Mouse (Mus musculus) hindbrain, embryonic 11.5 days (tissue): ENCODE results near the gene Tnfaip8l1. TPM values are rescaled to one million over a fixed set of nuclear protein-coding genes. Genes with fewer than 3 reads are reported as not detected.
A peak's percentile ranks its signal among the peaks of the same experiment; 100 is the strongest.

ENCODE experiments used
- ATAC-seq: fragments of 200-750 bp; cut with Nextera tagmentation; 2 replicates; pipeline ENCODE4 v1.8.0; 2017; ENCODE audit warnings: mild to moderate bottlenecking, moderate TSS enrichment, moderate library complexity; ENCODE audit not compliant: low FRiP score
- DNase-seq: peaks from one replicate; pipeline ENCODE4 v3.0.0-alpha.2; 2015; ENCODE audit warnings: low spot score
- H3K27ac ChIP-seq: fragments of 300-500 bp; sonication (generic); 2 replicates; pipeline ENCODE4 v1.5.1; 2014; ENCODE audit warnings: mild to moderate bottlenecking, low read depth, low read length
- H3K27me3 ChIP-seq: fragments of 300-500 bp; sonication (generic); 2 replicates; pipeline ENCODE4 v1.6.1; 2014; ENCODE audit warnings: mild to moderate bottlenecking, low read length, moderate library complexity, mixed read lengths; ENCODE audit not compliant: control insufficient read depth, insufficient read depth
- H3K36me3 ChIP-seq: fragments of 300-500 bp; sonication (generic); 2 replicates; pipeline ENCODE4 v1.6.1; 2014; ENCODE audit warnings: mild to moderate bottlenecking, low read length, moderate library complexity, mixed read lengths; ENCODE audit not compliant: control insufficient read depth, insufficient read depth
- H3K4me1 ChIP-seq: fragments of 300-500 bp; sonication (generic); replicated peaks from 2 replicates; pipeline ENCODE4 v1.6.1; 2014; ENCODE audit warnings: low read length, mixed read lengths; ENCODE audit not compliant: control insufficient read depth, insufficient read depth
- H3K4me2 ChIP-seq: fragments of 300-500 bp; sonication (generic); replicated peaks from 2 replicates; pipeline ENCODE4 v1.6.1; 2014; ENCODE audit warnings: mild to moderate bottlenecking, low read depth, low read length
- H3K4me3 ChIP-seq: fragments of 300-500 bp; sonication (generic); 2 replicates; pipeline ENCODE4 v1.5.1; 2014; ENCODE audit warnings: low read depth, low read length
- H3K9ac ChIP-seq: fragments of 300-500 bp; sonication (generic); 2 replicates; pipeline ENCODE4 v1.6.1; 2014; ENCODE audit warnings: low read depth, low read length
- H3K9me3 ChIP-seq: fragments of 300-500 bp; sonication (generic); 2 replicates; pipeline ENCODE4 v1.6.1; 2016; ENCODE audit warnings: low read length; ENCODE audit not compliant: control insufficient read depth
- WGBS: fragments of 180-500 bp; shearing (Covaris S2); extraction: QIAGEN DNeasy Blood & Tissue Kit; methylation state at CpG from one replicate; pipeline ENCODE4 v1.1.7; 2014; 5-methylcytosine and 5-hydroxymethylcytosine counted together
- polyA plus RNA-seq: library from polyadenylated mRNA; unstranded; fragments of >200 nt; fragmentation: Nextera tagmentation; extraction: Ambion mirVana; gene quantifications from 2 replicates; pipeline ENCODE4 v1.2.1, GENCODE M21; 2014

Gene Tnfaip8l1
- polyA plus RNA-seq, 1 experiment from 2014 or later, result 9.9 TPM

DNA sequence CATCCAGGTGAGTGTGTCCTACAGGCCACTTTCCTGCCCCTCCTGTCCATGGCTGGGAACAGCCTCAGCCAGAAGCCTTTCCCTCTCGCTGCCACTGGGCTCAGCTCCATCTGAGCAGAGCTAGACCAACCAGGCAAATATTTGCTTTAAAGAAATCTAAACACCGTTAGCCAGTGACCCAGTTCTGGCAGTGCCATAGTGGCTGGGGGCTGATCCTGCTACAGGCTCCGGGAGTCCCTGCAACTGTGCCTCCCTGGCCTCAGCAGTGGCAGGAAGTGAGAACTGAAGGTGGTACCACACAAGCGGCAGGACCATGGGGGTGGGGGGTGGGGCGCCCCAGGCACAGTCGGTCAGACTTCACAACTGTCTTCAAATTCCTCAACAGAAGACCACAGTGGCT is 50.4 kb downstream of the Tnfaip8l1 start:
- 75% methylated on average over 6 of the region's 6 CpGs for WGBS
- no peak for DNase-seq
- H3K4me3 ChIP-seq, result no peak overlapping the region
- H3K27ac ChIP-seq, result no peak overlapping the region
- H3K9me3 ChIP-seq, result no peaks in the 10 kb centered on the region
- H3K4me1 ChIP-seq, result peaks cover 5% of the 10 kb centered on the region
- no peak overlapping the region for H3K4me2 ChIP-seq
- no peak overlapping the region for H3K9ac ChIP-seq
- ATAC-seq, result no peak
- no peaks in the 10 kb centered on the region for H3K27me3 ChIP-seq
- peaks cover 11% of the 10 kb centered on the region; the same call in 1 of the 2 replicates for H3K36me3 ChIP-seq

DNA sequence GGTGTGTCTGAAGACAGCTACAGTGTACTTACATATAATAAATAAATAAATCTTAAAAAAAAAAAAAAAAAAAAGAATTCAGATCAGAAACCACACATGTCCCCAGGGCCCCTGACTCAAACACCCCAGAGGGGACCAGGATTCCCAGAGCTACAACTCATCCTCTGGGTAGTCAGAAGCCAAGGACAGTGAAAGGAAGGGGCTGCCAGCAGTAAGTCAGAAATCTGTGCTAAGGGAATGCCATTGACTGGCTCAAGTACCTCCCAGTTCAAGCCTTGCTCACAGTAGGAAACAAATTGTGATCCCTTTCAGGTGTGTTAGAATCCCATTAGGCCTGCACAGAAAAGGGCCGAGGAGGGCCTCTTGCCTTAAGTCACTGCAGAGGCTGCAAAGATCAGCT is 52.0 kb downstream of the Tnfaip8l1 start:
- Histone ChIP-seq H3K4me2 (no peak overlapping the region), H3K9me3 (no peaks in the 10 kb centered on the region), H3K27ac (no peak overlapping the region), H3K4me3 (no peak overlapping the region), H3K27me3 (no peaks in the 10 kb centered on the region), H3K36me3 (peaks cover 11% of the 10 kb centered on the region; the same call in 1 of the 2 replicates), H3K9ac (no peak overlapping the region), H3K4me1 (peaks cover 8% of the 10 kb centered on the region)
- DNase-seq (no peak), ATAC-seq (no peak)
- WGBS, result 74% methylated on average over 1 of the region's 1 CpGs

DNA sequence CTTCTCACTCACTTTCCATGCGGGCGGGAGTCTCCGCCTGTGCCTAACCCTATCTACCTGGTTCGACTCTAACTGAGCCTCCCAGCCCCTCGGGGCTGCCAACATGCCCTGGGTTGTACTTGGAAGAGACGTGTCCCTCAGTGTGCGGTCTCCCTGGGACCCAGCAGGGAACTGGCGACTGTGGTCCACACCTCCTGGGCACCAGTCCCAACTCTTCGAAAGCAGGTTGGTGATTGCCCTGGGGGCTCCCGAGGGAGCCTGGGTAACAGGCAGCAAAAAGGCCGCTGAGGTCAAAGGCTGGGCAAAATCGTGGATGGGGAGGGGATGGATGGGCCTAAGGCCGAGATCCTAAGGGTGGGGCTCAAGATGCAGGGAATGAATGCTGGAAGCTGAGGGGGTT is 55.4 kb downstream of the Tnfaip8l1 start:
- no peaks in the 10 kb centered on the region for H3K27me3 ChIP-seq
- H3K4me2 ChIP-seq, result peak overlapping the region; percentile 78
- H3K9ac ChIP-seq, result peak overlapping the region; percentile 89
- no peak for ATAC-seq
- H3K4me3 ChIP-seq, result peak overlapping the region; percentile 71
- H3K27ac ChIP-seq, result no peak overlapping the region
- no peaks in the 10 kb centered on the region for H3K9me3 ChIP-seq
- H3K4me1 ChIP-seq, result peaks cover 8% of the 10 kb centered on the region
- WGBS, result 65% methylated on average over 13 of the region's 13 CpGs
- DNase-seq, result no peak
- H3K36me3 ChIP-seq, result no peaks in the 10 kb centered on the region

DNA sequence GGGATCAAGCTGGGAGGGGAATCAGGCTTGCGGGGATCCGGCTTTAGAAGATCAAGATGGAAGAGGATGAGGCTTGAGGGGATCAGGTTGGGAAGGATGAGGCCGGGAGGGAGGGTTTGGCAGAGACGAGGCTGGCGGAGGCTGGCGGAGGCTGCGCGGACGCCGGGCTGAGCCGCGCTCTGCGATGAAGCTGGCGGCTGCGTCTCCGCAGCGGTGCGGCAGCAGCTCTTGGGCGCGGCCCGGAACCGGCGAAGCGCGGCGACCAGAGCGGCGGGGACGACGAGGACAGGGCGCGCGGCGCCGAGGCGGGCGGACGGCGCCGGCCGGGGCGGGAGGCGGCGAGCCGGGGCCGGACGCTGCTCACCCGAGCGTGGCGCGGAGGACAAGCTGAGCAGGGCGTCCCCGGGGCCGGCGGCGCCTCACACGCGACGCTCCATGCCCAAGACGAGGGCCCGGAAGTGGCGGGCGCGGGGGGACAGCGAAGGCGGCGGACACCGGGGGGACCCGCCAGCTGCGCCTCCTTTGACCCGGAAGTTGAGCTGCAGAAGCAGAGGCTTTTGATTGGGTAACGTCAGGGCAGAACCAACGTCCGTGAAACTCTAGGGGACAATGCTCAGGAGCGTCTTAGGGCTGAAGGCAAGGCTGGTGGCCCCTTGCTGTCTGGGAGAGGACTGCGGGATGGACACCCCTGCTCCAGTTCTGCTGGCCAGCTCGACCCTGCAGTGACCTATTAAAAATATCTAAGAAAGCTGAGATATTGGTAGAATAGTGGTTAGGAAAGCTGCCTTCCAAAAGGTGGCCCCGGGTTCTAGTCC is 56.3 kb downstream of the Tnfaip8l1 start, which contains the start of gene Dpp9:
Gene Dpp9 (minus strand): TSS at position 529 of the 815 bp plus-strand sequence.
- under 1% methylated on average over 68 of the region's 78 CpGs for WGBS
- Histone ChIP-seq H3K27ac (peak within 1 kb of the TSS; percentile 83), H3K4me2 (peak within 1 kb of the TSS; percentile 78), H3K36me3 (no peaks in the 10 kb centered on the region), H3K9me3 (no peaks in the 10 kb centered on the region), H3K4me3 (peak within 1 kb of the TSS; percentile 71), H3K4me1 (peaks cover 8% of the 10 kb centered on the region), H3K9ac (peak within 1 kb of the TSS; percentile 89), H3K27me3 (no peaks in the 10 kb centered on the region)
- DNase-seq, result peak; percentile 89
- ATAC-seq, result peak; percentile 100

DNA sequence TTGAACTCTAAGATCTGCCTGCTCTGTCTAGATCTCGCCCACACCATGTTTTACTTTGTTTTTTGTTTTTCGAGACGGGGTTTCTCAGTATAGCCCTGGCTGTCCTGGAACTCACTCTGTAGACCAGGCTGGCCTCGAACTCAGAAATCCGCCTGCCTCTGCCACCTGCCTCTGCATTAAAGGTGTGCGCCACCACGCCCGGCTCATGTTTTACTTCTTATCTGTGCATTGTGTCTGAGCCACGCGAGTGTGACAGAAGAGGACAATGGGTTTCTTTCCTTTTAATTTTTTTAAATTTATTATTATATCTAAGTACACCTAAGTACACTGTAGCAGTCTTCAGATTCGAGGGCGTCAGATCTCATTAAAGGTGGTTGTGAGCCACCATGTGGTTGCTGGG is 57.0 kb downstream of the Tnfaip8l1 start:
- no peaks in the 10 kb centered on the region for H3K27me3 ChIP-seq
- peak overlapping the region; percentile 71 for H3K4me3 ChIP-seq
- H3K36me3 ChIP-seq, result no peaks in the 10 kb centered on the region
- ATAC-seq (peak; percentile 64), DNase-seq (no peak)
- no peaks in the 10 kb centered on the region for H3K9me3 ChIP-seq
- WGBS, result 44% methylated on average over 12 of the region's 12 CpGs
- peak overlapping the region; percentile 19; the same call in 1 of the 2 replicates for H3K27ac ChIP-seq
- peaks cover 8% of the 10 kb centered on the region for H3K4me1 ChIP-seq
- H3K4me2 ChIP-seq, result peak overlapping the region; percentile 78
- H3K9ac ChIP-seq, result peak overlapping the region; percentile 89; the same call in 1 of the 2 replicates

- Histone ChIP-seq H3K27ac (no peak overlapping the region), H3K27me3 (no peaks in the 10 kb centered on the region), H3K4me2 (no peak overlapping the region), H3K4me3 (no peak overlapping the region), H3K9me3 (no peaks in the 10 kb centered on the region), H3K9ac (no peak overlapping the region), H3K4me1 (peaks cover 8% of the 10 kb centered on the region), H3K36me3 (no peaks in the 10 kb centered on the region)
- ATAC-seq (no peak), DNase-seq (no peak)
- 53% methylated on average over 3 of the region's 3 CpGs for WGBS
These were observed 57.5 kb downstream of the Tnfaip8l1 start for GRCm38 (mm10) chr17:56219805-56220204.

Other genes starting within 250 kb of the Tnfaip8l1 start
- 6.3 and 6.7 TPM in 2 replicates for gene Zfp119b, start 213.0 kb upstream of the Tnfaip8l1 start, polyA plus RNA-seq
- 2.2 and 3.1 TPM in 2 replicates for gene Ebi3, start 209.8 kb upstream of the Tnfaip8l1 start, polyA plus RNA-seq
- 21.3 and 22.4 TPM in 2 replicates for gene Yju2, start 203.4 kb upstream of the Tnfaip8l1 start, polyA plus RNA-seq
- 95.2 and 102 TPM in 2 replicates for gene Shd, start 192.0 kb upstream of the Tnfaip8l1 start, polyA plus RNA-seq
- 65.0 and 66.5 TPM in 2 replicates for gene Fsd1, start 176.0 kb upstream of the Tnfaip8l1 start, polyA plus RNA-seq
- 5.1 and 6.3 TPM in 2 replicates for gene Stap2, start 156.9 kb upstream of the Tnfaip8l1 start, polyA plus RNA-seq
- gene Mpnd, start 156.8 kb upstream of the Tnfaip8l1 start, polyA plus RNA-seq, result 141 and 163 TPM in 2 replicates
- 112 and 114 TPM in 2 replicates for gene Sh3gl1, start 125.8 kb upstream of the Tnfaip8l1 start, polyA plus RNA-seq
- 16.1 and 18.9 TPM in 2 replicates for gene Chaf1a, start 122.0 kb upstream of the Tnfaip8l1 start, polyA plus RNA-seq
- gene Ubxn6, start 87.4 kb upstream of the Tnfaip8l1 start, polyA plus RNA-seq, result 50.6 and 51.1 TPM in 2 replicates
- 100 and 113 TPM in 2 replicates for gene Hdgfl2, start 82.8 kb upstream of the Tnfaip8l1 start, polyA plus RNA-seq
- gene Plin4, start 52.7 kb upstream of the Tnfaip8l1 start, polyA plus RNA-seq, result 0.07 and 0.09 TPM in 2 replicates
- gene Plin5, start 44.9 kb upstream of the Tnfaip8l1 start, polyA plus RNA-seq, result 0.20 and 0.28 TPM in 2 replicates
- gene Lrg1, start 40.5 kb upstream of the Tnfaip8l1 start, polyA plus RNA-seq, result 0.21 TPM in 1 of 2 replicates, not detected in the other
- 2.5 and 2.6 TPM in 2 replicates for gene Sema6b, start 22.1 kb upstream of the Tnfaip8l1 start, polyA plus RNA-seq
- 62.1 and 62.9 TPM in 2 replicates for gene Mydgf, start 21.4 kb downstream of the Tnfaip8l1 start, polyA plus RNA-seq
- gene Dpp9, start 56.4 kb downstream of the Tnfaip8l1 start, polyA plus RNA-seq, result 26.2 and 27.6 TPM in 2 replicates
- gene Fem1a, start 94.3 kb downstream of the Tnfaip8l1 start, polyA plus RNA-seq, result 12.8 and 14.4 TPM in 2 replicates
- gene Ticam1, start 114.3 kb downstream of the Tnfaip8l1 start, polyA plus RNA-seq, result 2.1 and 2.7 TPM in 2 replicates
- gene Plin3, start 130.4 kb downstream of the Tnfaip8l1 start, polyA plus RNA-seq, result 25.0 and 26.2 TPM in 2 replicates
- gene Arrdc5, start 137.8 kb downstream of the Tnfaip8l1 start, polyA plus RNA-seq, result not detected in 2 replicates
- gene Uhrf1, start 140.8 kb downstream of the Tnfaip8l1 start, polyA plus RNA-seq, result 77.7 and 95.9 TPM in 2 replicates
- 33.7 and 39.0 TPM in 2 replicates for gene Kdm4b, start 163.6 kb downstream of the Tnfaip8l1 start, polyA plus RNA-seq